Mouse (Mus musculus) G1E (cell line): Measurements from ENCODE around the gene Ribc1. TPM values are rescaled to one million over a fixed set of nuclear protein-coding genes. Genes with fewer than 3 reads are reported as not detected.

Source experiments
- ATAC-seq: 2 replicates; pipeline ENCODE4 v1.8.0; 2016; ENCODE audit warnings: mild to moderate bottlenecking; ENCODE audit not compliant: insufficient number of reproducible peaks, poor library complexity, low FRiP score, severe bottlenecking; ENCODE audit errors: extremely low read depth
- DNase-seq: peaks from one replicate; pipeline ENCODE4 v3.0.0; 2012; ENCODE audit warnings: low spot score
- H3K27me3 ChIP-seq: 2 replicates; pipeline ENCODE4 v1.6.1; 2012; ENCODE audit warnings: mild to moderate bottlenecking, low read length, inconsistent platforms; ENCODE audit not compliant: insufficient read depth
- H3K36me3 ChIP-seq: replicated peaks from 2 replicates; pipeline ENCODE3; 2012; ENCODE audit warnings: mild to moderate bottlenecking, inconsistent platforms
- H3K4me1 ChIP-seq: 2 replicates; pipeline ENCODE4 v1.6.1; 2012; ENCODE audit warnings: low read depth, low read length, inconsistent platforms, mixed read lengths; ENCODE audit not compliant: insufficient read depth
- H3K4me3 ChIP-seq: 2 replicates; pipeline ENCODE4 v1.5.1; 2012; ENCODE audit warnings: low read depth, mild to moderate bottlenecking, inconsistent platforms, low read length, moderate library complexity, mixed read lengths
- H3K9me3 ChIP-seq: replicated peaks from 2 replicates; pipeline ENCODE4 v1.6.1; 2012; ENCODE audit warnings: inconsistent platforms
- CTCF ChIP-seq: IDR thresholded peaks from 2 replicates; pipeline ENCODE4 v1.5.1; 2012; ENCODE audit warnings: low read depth, low read length, inconsistent platforms, mixed read lengths
- GATA1 ChIP-seq: IDR thresholded peaks from 2 replicates; pipeline ENCODE4 v1.6.1; 2012; ENCODE audit warnings: borderline replicate concordance, low read length, inconsistent platforms, mixed read lengths
- GATA2 ChIP-seq: IDR thresholded peaks from 2 replicates; pipeline ENCODE4 v1.6.1; 2012; ENCODE audit warnings: low read depth, low read length, inconsistent platforms, borderline replicate concordance
- POLR2AphosphoS5 ChIP-seq: IDR thresholded peaks from 2 replicates; pipeline ENCODE4 v1.6.1; 2012; ENCODE audit warnings: low read depth, low read length, inconsistent platforms; ENCODE audit not compliant: insufficient replicate concordance
- TAL1 ChIP-seq: conservative IDR thresholded peaks from 2 replicates; pipeline ENCODE4 v1.6.1; 2012; ENCODE audit warnings: low read depth, low read length, inconsistent platforms, mixed read lengths
- polyA plus RNA-seq: library from polyadenylated mRNA; stranded (reverse); fragments of >175 nt; gene quantifications from 2 replicates; pipeline ENCODE4 v1.2.3, GENCODE M21; 2012
- total RNA-seq, 2 experiments: library from RNA; stranded (forward) in 1 of 2; stranded (reverse) in 1 of 2; fragments of 200-1000 nt in 1 of 2; fragments of >200 nt in 1 of 2; fragmentation: Nextera tagmentation in 1 of 2; gene quantifications; 2 replicates each; pipeline ENCODE4 v1.2.3; 2014 to 2017

Ribc1 gene
- total and polyA plus RNA-seq, 3 experiments: 2.1 to 8.6 (median 4.0) TPM

- Histone ChIP-seq H3K9me3 (no peaks in the 10 kb centered on the region), H3K4me3 (peak overlapping the region; percentile 71), H3K4me1 (peaks cover 5% of the 10 kb centered on the region), H3K36me3 (peaks cover 31% of the 10 kb centered on the region), H3K27me3 (0 out of 2 replicates have a peak, but pooled peaks cover 5% of the 10 kb centered on the region)
- TF ChIP-seq GATA1: no peak
- no peak for TF ChIP-seq GATA2
- TF ChIP-seq CTCF: no peak
- no peak for TF ChIP-seq TAL1
- no peak for TF ChIP-seq POLR2AphosphoS5
- DNase-seq: no peak
- no peak for ATAC-seq
These were observed 14.9 kb downstream of the Ribc1 start for GRCm38 (mm10) chrX:152001182-152001684.

GRCm38 (mm10) chrX:151999006-151999710 is 16.9 kb downstream of the Ribc1 start:
- Histone ChIP-seq H3K36me3 (peaks cover 10% of the 10 kb centered on the region), H3K4me3 (no peak overlapping the region), H3K27me3 (0 out of 2 replicates have a peak, but pooled peaks cover 5% of the 10 kb centered on the region), H3K9me3 (no peaks in the 10 kb centered on the region), H3K4me1 (peaks cover 5% of the 10 kb centered on the region)
- ATAC-seq (no peak), DNase-seq (no peak)
- TF ChIP-seq TAL1 (no peak), GATA2 (no peak), GATA1 (no peak), CTCF (no peak), POLR2AphosphoS5 (no peak)

Other genes with a start within 250 kb of the Ribc1 start
- gene Huwe1, start 215.5 kb downstream of the Ribc1 start, total RNA-seq (2014; fragmentation: Nextera tagmentation): 382 and 423 TPM in 2 replicates
- 92.4 and 115 TPM in 2 replicates for gene Huwe1, start 215.5 kb downstream of the Ribc1 start, total RNA-seq (2017)
- gene Huwe1, start 215.5 kb downstream of the Ribc1 start, polyA plus RNA-seq: 24.4 and 29.6 TPM in 2 replicates
- 54.9 and 64.0 TPM in 2 replicates for gene Hsd17b10, start 14.4 kb downstream of the Ribc1 start, total RNA-seq (2014; fragmentation: Nextera tagmentation)
- gene Hsd17b10, start 14.4 kb downstream of the Ribc1 start, total RNA-seq (2017): 67.0 and 70.4 TPM in 2 replicates
- 25.7 and 26.0 TPM in 2 replicates for gene Hsd17b10, start 14.4 kb downstream of the Ribc1 start, polyA plus RNA-seq
- gene Smc1a, start 133 bp upstream of the Ribc1 start, total RNA-seq (2014; fragmentation: Nextera tagmentation): 150 and 164 TPM in 2 replicates
- 138 and 179 TPM in 2 replicates for gene Smc1a, start 133 bp upstream of the Ribc1 start, total RNA-seq (2017)
- 14.0 and 17.2 TPM in 2 replicates for gene Smc1a, start 133 bp upstream of the Ribc1 start, polyA plus RNA-seq
- 0.24 and 0.38 TPM in 2 replicates for gene Iqsec2, start 128.0 kb upstream of the Ribc1 start, total RNA-seq (2014; fragmentation: Nextera tagmentation)
- gene Iqsec2, start 128.0 kb upstream of the Ribc1 start, total RNA-seq (2017): under 0.01 and 0.05 TPM in 2 replicates
- 0.03 and 0.06 TPM in 2 replicates for gene Iqsec2, start 128.0 kb upstream of the Ribc1 start, polyA plus RNA-seq
- gene Kdm5c, start 216.7 kb upstream of the Ribc1 start, total RNA-seq (2014; fragmentation: Nextera tagmentation): 99.4 and 130 TPM in 2 replicates
- 48.0 and 48.2 TPM in 2 replicates for gene Kdm5c, start 216.7 kb upstream of the Ribc1 start, total RNA-seq (2017)
- gene Kdm5c, start 216.7 kb upstream of the Ribc1 start, polyA plus RNA-seq: 67.7 and 71.5 TPM in 2 replicates